Mouse (Mus musculus): Measurements from ENCODE around the gene Map3k14.

Map3k14 gene

GRCm38 (mm10) chr11:103173771-103174344 is 93.4 kb downstream of the Map3k14 start:
- DNase-seq = peak; percentile 47

GRCm38 (mm10) chr11:103173041-103173770 is 94.1 kb downstream of the Map3k14 start:
- DNase-seq = no peak

- no peak for DNase-seq
These were observed 94.8 kb downstream of the Map3k14 start for GRCm38 (mm10) chr11:103172392-103173040.

- peak; percentile 68 for DNase-seq
These were observed 95.4 kb downstream of the Map3k14 start for GRCm38 (mm10) chr11:103171703-103172391.

GRCm38 (mm10) chr11:103171286-103171620 is 96.0 kb downstream of the Map3k14 start:
- DNase-seq = peak; percentile 57

GRCm38 (mm10) chr11:103170494-103171285 is 96.6 kb downstream of the Map3k14 start, which contains the start of gene Fmnl1:
Fmnl1 (plus strand) TSS chr11:103171107.
- DNase-seq = peak; percentile 66

- DNase-seq = no peak
These were observed 97.2 kb downstream of the Map3k14 start for GRCm38 (mm10) chr11:103170111-103170493.
